Mouse (Mus musculus) embryo, embryonic 11 days (tissue): ENCODE data around the gene Snrpd3.
"Not testable (repeated sequence)": the region's sequence is repeated elsewhere in the genome, so short reads cannot be mapped to it uniquely, and the experiment has no call there.

Experiments used
- DNase-seq: peaks from one replicate; pipeline ENCODE4 v3.0.0-alpha.2; 2015

Snrpd3 gene

GRCm38 (mm10) chr10:75517073-75517757 lies at the start of gene Snrpd3:
TSS of gene Snrpd3 (plus strand) at chr10:75517551.
- peak; percentile 97 for DNase-seq

GRCm38 (mm10) chr10:75473411-75473810 lies 43.9 kb upstream of the Snrpd3 start:
- no peak for DNase-seq

- DNase-seq, result no peak
These were observed 42.8 kb upstream of the Snrpd3 start for GRCm38 (mm10) chr10:75474571-75474970.

- DNase-seq, result not testable (repeated sequence)
These were observed 42.1 kb upstream of the Snrpd3 start for GRCm38 (mm10) chr10:75475139-75475850.

DNA sequence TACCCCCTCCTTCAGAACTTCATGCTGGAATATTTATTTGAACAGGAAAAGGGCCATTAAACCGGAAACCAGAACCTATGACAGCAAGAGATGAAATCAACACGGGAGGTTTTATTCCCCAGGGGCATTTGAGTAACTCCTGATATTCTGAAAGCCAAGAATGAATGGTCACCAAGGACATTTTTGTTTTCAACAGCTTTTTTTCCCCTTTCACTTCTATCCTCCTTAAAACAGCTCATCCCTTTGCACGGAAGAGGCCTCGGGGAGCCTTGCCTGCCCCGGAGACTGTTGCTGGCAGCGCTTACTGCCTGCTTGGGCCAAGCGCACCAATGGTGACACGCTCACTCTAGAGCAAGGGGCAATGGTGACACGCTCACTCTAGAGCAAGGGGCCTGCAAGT lies 40.3 kb upstream of the Snrpd3 start:
- DNase-seq, result peak; percentile 17

DNA sequence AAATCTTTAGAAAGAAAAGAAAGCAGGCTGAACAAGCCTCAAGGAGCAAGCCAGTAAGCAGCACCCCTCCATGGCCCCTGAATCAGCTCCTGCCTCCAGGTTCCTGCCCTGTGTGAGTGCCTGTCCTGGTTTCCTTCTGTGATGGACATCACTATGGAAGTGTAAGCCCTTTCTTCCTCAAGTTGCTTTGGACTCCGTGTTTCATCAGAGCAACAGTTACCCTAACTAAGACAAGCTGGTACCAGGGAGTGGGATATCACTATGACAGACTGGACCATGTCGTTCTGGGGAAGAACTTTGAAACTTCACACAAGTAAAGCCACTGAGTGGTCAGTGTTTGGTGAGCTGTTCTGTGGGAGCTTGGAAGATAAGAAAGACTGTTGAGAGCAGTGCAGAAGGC lies 37.4 kb upstream of the Snrpd3 start:
- DNase-seq, result no peak

- DNase-seq, result no peak
These were observed 35.6 kb upstream of the Snrpd3 start for GRCm38 (mm10) chr10:75481703-75482102.

DNA sequence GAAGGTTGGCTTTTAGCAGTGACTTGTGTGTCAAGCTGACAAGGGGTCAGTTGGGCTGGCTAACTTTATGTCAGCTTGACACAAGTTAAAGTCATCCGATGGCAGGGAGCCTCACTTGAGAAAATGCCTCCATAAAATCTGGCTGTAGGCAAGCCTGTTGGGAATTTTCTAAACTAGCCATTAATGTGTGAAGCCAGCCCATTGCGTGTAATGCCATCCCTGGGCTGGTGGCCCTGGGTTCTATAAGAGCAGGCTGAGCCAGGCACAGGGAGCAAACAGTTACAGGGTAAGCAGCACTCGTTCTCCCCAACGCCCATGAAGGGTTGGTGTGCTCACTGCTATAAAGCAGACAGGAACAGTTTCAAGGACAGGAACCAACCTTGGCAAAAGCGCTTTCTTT lies 35.1 kb upstream of the Snrpd3 start:
- DNase-seq, result no peak

DNA sequence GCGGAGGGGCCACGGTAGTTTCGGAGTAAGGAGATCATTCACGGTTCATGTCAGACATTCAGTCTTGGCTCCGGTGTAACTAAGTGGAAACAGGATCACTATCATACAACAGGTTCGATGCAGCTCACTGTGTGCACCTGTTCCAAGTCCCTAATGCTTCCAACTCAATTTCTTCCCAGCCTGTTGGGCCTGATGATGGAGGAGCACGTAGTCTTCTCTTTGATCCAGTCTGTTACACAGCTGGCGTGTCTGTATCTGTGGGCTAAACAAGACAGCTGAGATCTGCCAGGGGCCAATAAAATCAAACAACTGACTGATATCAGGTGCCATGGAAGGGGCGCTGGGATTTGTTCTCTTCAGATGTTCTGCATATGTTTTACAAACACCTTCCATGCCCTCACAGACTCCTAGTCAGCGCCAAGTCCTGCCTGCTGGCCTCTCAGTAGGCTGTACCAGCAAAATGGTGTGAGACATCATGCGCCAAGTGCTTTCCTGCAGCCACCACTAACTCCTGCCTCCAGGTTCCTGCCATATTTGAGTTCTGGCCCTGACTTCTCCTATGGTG lies 34.4 kb upstream of the Snrpd3 start:
- DNase-seq, result no peak

DNA sequence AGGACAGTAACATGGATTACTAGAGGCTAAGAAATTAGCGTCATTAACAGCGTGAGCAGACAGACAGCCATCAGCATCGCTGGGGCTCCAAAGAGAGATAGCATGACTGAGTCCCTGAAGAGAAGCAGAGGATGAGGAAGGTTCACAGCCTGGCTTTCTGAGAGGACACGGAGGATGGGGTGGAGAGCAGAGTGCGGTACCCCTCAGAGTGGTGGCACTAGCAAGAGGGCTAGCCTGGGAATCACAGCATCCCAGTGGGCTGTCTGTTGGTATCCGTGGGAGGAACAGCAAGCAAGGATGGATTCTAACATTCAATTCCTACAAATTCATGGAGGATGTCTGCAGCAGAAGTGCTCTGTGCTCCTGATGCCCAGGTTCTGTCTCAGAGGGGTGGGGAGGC lies 33.3 kb upstream of the Snrpd3 start:
- no peak for DNase-seq

DNA sequence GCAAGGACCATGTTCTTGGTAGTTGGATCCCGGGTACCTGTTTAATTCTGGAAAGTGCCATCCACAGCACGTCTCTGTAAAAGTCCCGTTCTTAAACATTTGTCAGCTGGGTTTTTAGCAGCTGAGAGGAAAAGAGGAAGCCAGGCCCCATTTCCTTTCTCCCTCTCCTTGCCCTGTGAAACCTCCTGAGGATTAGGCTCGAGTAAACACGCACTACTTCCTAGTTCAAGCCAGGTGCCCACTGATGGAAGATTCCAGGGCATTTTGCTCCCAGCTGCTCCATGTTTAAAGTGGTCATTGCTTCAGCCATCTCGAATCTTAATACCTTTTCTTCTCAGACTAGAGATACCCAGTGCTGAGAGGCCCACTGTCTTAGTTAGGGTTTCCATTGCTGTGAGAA lies 32.6 kb upstream of the Snrpd3 start:
- DNase-seq, result no peak

DNA sequence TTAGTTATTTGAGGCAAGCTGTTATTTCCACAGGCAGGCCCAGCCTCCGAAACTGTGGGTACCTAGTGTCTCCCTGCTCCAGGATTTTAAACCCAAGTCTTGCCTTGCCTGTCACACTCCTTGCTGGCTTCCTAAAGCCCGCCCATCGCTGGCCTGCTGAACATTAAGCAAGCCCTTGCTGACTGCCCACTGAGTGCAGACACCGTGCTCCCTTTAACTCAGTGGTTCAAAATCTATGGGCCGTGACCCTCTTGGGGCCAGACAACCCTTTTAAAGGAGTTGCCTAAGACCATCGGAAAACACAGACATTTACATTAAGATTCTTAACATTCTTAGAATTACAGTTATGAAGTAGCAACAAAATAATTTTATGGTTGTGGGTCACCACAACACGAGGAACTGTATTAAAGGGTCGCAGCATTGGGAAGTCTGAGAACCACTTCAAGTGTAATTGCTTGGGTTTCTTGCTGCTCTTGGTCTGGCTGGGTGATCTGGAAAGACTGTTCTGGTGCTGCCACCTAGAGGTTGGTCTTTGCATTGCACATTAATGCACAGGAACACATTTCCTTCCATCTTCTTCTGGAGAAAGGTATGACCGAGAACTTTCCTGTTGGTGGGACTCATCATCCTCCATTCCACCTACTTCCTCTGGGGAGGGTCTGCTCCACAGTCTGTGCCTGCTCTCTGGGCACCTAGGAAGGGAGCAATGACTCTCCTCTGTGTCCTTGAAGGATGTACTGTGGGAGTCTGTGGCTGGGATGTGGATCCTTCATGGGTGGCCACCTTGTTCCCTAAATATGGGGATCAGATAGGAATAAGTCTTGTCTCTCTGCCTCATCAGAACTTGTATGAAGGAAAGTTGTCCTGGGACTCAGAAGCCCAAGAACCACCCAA lies 31.0 kb upstream of the Snrpd3 start:
- DNase-seq, result peak; percentile 80

GRCm38 (mm10) chr10:75487131-75487530 lies 30.2 kb upstream of the Snrpd3 start:
- no peak for DNase-seq

DNA sequence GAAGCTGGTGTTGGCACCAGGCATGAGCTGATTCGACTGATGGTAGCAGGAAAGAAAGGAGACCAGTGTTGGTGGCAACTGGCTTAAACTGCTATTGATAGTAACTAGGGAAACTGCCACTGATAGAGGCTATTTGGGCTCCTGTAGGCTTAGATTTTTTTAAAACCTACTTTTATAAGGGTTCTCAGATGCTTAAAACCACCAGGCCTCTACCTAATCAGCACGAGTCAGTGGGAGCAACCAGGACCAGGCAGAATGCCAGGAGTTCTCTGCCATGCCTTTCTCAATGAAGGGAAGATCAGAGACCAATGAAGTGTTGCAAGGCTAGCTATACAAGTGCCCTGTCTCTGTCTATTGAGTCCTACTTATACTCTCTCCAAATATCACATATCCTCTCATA lies 27.8 kb upstream of the Snrpd3 start:
- DNase-seq, result no peak

DNA sequence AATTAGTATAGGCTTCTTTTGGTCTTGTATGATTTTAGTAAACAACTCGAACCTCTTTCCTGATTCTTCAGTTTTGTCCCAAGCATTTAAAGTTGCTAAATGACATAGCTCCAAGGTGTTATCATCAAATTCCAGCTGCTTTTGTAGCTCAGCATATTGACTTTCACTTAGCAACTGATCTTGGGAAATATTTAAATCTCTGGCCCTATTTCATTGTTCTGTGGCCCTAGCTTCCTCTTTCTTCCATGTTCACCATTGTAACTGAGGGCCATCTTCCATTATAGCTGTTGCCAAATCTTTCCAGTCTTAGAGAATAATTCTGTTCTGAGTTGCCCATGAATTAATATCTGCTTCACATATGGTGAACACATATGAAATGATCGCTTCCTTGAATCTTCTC lies 26.6 kb upstream of the Snrpd3 start:
- DNase-seq, result no peak

DNA sequence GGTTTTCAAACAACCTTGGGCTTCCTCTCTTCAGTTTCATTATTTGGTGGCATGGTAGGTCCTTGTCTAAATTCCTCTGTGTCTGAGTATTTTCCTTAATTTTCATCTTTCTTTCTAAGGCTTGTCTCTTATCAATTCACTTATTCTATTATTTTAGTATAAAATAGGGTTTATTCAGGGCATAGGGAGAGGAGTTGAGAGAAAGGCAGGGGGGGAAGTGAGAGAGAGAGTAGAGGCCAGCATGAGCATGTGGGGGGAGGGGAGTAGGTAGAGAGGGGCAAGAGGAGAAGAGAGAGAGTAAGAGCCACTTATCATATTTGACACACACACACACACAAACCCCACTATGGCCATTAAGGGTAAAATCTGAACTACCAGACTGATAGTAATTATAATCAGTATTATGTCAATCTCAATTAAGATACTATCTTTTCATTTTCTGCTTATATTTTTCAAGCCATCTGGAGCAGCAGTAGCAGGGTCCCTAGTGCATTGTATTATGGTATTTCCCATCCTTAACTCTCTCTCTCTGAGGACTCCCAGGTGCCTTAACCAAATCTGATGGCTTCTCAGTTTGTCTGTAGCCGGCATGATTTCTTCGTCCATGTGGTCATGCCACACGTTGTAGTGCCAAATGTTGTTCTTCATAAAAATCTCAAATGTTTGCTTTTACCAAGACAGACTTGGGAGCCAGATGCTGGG lies 26.0 kb upstream of the Snrpd3 start:
- DNase-seq, result no peak

DNA sequence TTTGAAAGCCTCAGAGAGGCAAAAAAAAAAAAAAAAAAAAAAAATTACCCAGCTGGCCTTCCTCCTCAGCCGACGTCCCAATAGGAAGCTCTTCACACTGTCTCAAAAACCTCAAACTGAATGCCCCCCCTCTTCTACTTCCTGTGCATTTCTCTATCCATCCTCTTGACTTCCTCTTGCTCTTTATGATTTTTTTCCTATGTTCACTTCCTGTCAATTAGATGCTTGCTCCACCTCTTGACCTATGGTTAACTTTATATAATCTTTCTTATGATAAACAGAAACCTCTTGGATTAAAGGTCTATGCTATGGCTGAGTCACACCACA lies 25.5 kb upstream of the Snrpd3 start:
- no peak for DNase-seq

GRCm38 (mm10) chr10:75495304-75495703 lies 22.0 kb upstream of the Snrpd3 start:
- DNase-seq, result no peak

DNA sequence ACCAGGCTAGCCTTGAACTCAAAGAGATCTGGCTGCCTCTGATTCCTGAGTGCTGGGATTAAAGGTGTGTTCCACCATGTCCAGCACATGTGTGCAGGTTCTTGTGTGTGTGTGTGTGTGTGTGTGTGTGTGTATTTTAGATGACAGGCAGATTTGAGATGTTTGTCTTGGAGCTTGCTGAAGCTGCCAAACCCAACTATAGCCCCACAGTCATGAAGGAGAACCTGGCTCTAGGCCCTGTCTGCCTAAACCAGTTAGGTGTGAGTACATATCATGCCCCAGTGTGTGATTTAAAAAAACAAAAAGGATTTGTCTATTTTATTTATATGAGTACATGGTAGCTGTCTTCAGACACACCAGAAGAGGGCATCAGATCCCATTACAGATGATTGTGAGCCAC lies 21.4 kb upstream of the Snrpd3 start:
- DNase-seq, result no peak

DNA sequence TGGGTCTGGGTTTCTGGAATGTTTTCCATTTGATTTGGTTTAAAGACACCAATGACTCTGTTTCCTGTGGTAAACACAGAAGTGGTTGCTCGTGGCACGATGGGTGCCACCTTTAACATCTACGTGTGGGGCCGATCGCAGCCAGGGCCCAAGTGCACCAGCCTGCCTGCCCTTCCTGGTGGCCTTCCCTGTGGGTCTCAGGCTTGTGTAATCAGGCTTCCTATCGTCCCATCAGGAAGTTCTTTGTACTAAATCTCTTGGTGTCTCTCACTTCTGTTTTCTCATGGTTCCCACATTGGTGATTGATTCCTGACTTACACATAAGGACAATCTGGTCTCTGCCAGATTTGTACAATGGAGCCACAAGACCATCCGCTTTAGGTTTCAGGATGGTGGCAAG lies 18.1 kb upstream of the Snrpd3 start:
- not testable (repeated sequence) for DNase-seq

- DNase-seq, result no peak
These were observed 17.6 kb upstream of the Snrpd3 start for GRCm38 (mm10) chr10:75499791-75500190.

DNA sequence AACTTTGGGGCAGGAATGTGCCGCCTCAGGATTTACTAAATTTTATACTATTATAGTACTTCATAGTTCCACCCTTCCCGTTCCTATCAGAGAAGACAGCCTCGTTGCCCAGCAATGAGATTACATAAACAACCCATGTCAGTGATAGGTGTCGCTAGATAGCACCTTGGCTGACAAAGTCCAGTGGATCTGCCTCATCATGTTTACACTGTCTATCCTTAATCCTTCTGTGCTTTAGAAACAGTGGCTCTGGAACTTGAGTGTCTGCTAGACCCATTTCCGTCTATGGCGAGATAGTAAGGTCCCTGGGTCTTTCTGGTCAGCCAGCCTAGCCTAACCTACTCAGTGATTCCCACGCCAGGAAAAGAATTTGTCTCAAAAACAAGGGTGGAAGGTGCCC lies 17.0 kb upstream of the Snrpd3 start:
- DNase-seq, result no peak

DNA sequence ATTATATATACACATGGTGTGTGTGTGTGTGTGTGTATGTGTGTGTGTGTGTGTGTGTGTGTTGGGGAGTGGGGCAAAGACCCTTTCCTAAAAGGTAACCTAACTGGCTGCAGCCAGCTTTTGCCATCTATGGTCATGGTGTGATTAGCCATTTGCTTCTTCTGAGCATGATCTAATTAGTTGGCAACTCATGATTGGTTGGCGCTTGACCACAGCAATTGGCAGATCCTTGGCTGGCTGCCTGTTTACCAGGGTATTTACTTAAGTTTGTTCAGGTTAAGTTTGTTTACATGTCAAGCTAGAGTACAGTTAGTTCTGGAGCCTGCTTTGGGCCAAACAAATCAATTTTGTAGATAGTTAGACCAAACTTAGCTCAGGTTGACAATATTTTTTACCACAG lies 15.7 kb upstream of the Snrpd3 start:
- DNase-seq, result no peak
